Mouse (Mus musculus) limb, embryonic 14.5 days (tissue): Measurements from ENCODE around the gene Fitm2. TPM values are rescaled to one million over a fixed set of nuclear protein-coding genes. Genes with fewer than 3 reads are reported as not detected.

ENCODE experiments used
- ATAC-seq: fragments of 200-750 bp; cut with Nextera tagmentation; 2 replicates; pipeline ENCODE4 v1.8.0; 2017; ENCODE audit warnings: low read depth, moderate number of reproducible peaks, moderate TSS enrichment; ENCODE audit not compliant: low FRiP score
- DNase-seq: peaks from one replicate; pipeline ENCODE4 v3.0.0-alpha.2; 2015; ENCODE audit warnings: low spot score
- H3K27ac ChIP-seq: fragments of 300-500 bp; sonication (generic); replicated peaks from 2 replicates; pipeline ENCODE4 v1.5.1; 2014; ENCODE audit warnings: low read depth, mild to moderate bottlenecking, low read length, moderate library complexity, mixed read lengths
- H3K27me3 ChIP-seq: fragments of 300-500 bp; sonication (generic); 2 replicates; pipeline ENCODE4 v1.6.1; 2014; ENCODE audit warnings: low read length, mixed read lengths; ENCODE audit not compliant: control insufficient read depth, insufficient read depth
- H3K36me3 ChIP-seq: fragments of 300-500 bp; sonication (generic); 2 replicates; pipeline ENCODE4 v1.6.1; 2014; ENCODE audit warnings: mild to moderate bottlenecking, low read length, moderate library complexity, mixed read lengths; ENCODE audit not compliant: control insufficient read depth, insufficient read depth
- H3K4me1 ChIP-seq: fragments of 300-500 bp; sonication (generic); 2 replicates; pipeline ENCODE4 v1.6.1; 2014; ENCODE audit warnings: antibody characterized with exemption, low read length, mixed read lengths; ENCODE audit not compliant: control insufficient read depth, insufficient read depth
- H3K4me2 ChIP-seq: fragments of 300-500 bp; sonication (generic); replicated peaks from 2 replicates; pipeline ENCODE4 v1.6.1; 2014; ENCODE audit warnings: low read depth, mild to moderate bottlenecking, low read length, moderate library complexity; ENCODE audit not compliant: severe bottlenecking
- H3K4me3 ChIP-seq: fragments of 300-500 bp; sonication (generic); replicated peaks from 2 replicates; pipeline ENCODE4 v1.5.1; 2014; ENCODE audit warnings: low read length
- H3K9ac ChIP-seq: fragments of 300-500 bp; sonication (generic); 2 replicates; pipeline ENCODE4 v1.6.1; 2014; ENCODE audit warnings: mild to moderate bottlenecking, low read depth, low read length, moderate library complexity; ENCODE audit not compliant: severe bottlenecking
- H3K9me3 ChIP-seq: fragments of 300-500 bp; sonication (generic); 2 replicates; pipeline ENCODE4 v1.6.1; 2016; ENCODE audit warnings: low read length; ENCODE audit not compliant: control insufficient read depth
- POLR2A ChIP-seq: fragments of 200-500 bp; IDR thresholded peaks from 2 replicates; pipeline ENCODE4 v1.8.0; 2012; ENCODE audit warnings: inconsistent platforms, mild to moderate bottlenecking, moderate library complexity, borderline replicate concordance; ENCODE audit not compliant: insufficient read depth, insufficient read length; ENCODE audit errors: extremely low read depth
- WGBS: fragments of 180-500 bp; shearing (Covaris S2); extraction: QIAGEN DNeasy Blood & Tissue Kit; methylation state at CpG from one replicate; pipeline ENCODE4 v1.1.7; 2014; 5-methylcytosine and 5-hydroxymethylcytosine counted together
- polyA plus RNA-seq, 2 experiments: library from polyadenylated mRNA; depleted of rRNA in 1 of 2; stranded (reverse) in 1 of 2; unstranded in 1 of 2; fragments of >200 nt; fragmentation: Nextera tagmentation in 1 of 2; extraction: Ambion mirVana in 1 of 2; gene quantifications; 2 replicates each; pipeline versions ENCODE4 v1.2.1 to v1.2.3; 2012 to 2014

Fitm2 gene
- polyA plus RNA-seq (2012; rRNA removed) (7.5 and 8.3 TPM in 2 replicates), polyA plus RNA-seq (2014; fragmentation: Nextera tagmentation; extraction: Ambion mirVana) (9.5 and 11.0 TPM in 2 replicates)

DNA sequence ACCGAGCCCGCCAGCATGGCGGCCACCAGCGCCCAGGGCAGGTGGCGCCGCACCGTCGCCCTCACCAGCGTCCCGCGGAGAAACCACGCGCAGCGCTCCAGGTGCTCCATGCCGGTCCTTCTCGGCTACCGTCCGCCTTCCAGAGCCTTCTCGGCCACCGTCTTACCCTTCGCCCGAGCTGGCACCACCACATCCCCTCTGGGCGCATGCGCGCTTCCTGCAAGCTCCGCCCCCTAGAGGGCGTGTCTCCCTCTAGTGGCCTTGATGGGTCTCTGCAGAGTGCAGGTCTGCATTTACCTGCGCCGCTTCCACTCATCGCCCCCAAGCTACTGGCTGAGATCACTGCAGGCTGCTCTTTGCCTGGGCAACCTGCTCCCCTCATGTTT is at the start of gene Fitm2:
TSS of gene Fitm2 (minus strand) at position 164 of the 386 bp plus-strand sequence.
- Histone ChIP-seq H3K27ac (no peak within 1 kb of the TSS; the same call in 1 of the 2 replicates), H3K27me3 (no peaks in the 10 kb centered on the region), H3K4me3 (peak within 1 kb of the TSS; percentile 86), H3K4me1 (peaks cover 9% of the 10 kb centered on the region), H3K4me2 (peak within 1 kb of the TSS; percentile 91), H3K9ac (peak within 1 kb of the TSS; percentile 74), H3K9me3 (no peaks in the 10 kb centered on the region), H3K36me3 (peaks cover 20% of the 10 kb centered on the region)
- ATAC-seq (peak; percentile 93), DNase-seq (peak; percentile 93)
- 0 out of 2 replicates have a peak, but pooled peaks have one; percentile 54 for TF ChIP-seq POLR2A
- under 1% methylated on average over 10 of the region's 30 CpGs for WGBS

DNA sequence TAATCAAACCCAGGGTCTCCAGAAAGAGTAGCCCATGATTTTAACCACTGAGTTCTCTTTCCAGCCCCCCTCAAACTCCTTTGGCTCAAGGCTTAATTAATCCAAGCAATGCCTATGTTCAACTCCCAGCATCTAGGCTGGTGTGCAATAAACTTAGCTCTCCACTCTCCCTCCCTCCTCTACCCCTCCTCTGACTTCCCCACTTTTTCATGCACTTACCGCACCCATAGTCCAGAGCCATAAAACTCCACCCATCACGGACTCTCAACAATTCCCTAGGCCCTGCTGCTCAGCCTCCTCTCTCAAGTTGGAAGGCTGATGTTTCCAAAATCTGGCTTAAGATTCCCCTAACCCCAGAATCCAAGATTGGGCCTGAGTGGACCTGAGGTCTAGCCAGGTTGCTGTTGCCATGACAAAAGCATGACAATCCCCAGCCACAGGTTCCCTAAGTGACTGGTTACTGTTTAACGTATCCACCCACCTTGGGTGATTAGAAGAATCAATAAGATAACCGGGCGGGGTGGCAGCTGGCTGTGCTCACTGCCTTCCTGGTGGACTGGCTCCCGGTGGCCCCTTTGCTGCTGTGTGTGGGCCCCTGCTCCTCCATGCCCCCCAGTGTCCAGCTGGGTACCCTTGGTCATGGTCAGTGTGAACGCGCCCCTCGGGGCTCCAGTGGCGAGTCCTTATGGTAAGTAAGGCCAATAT is 34.0 kb upstream of the Fitm2 start, which contains the start of gene Hnf4a:
TSS of gene Hnf4a (plus strand) at position 509 of the 705 bp plus-strand sequence.
- Histone ChIP-seq H3K4me1 (no peaks in the 10 kb centered on the region), H3K27ac (no peak within 1 kb of the TSS), H3K4me3 (no peak within 1 kb of the TSS), H3K36me3 (no peaks in the 10 kb centered on the region), H3K4me2 (no peak within 1 kb of the TSS), H3K27me3 (no peaks in the 10 kb centered on the region), H3K9ac (no peak within 1 kb of the TSS), H3K9me3 (no peaks in the 10 kb centered on the region)
- ATAC-seq = no peak
- WGBS = 76% methylated on average over 10 of the region's 10 CpGs
- DNase-seq = no peak
- TF ChIP-seq POLR2A = no peak

DNA sequence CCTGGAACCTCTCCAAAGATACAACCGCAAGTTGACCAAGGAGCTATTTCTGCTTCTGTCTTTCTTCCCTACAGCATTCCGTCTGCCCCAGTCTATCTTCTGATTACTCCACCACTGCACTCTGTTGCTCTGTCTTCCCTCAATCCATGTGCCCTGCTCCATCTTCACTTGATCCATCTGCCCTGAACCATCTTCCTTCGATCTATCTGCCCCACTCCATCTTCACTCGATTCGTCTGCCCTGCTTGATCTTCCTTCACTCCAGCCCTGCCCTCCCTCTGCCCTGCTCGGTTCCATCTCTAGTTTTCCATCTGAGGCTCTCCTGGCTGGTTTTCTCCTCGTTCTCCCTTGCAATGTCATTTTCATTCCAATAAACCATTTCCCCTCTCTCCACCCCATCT is 30.8 kb upstream of the Fitm2 start:
- DNase-seq = no peak
- Histone ChIP-seq H3K4me2 (no peak overlapping the region), H3K9ac (no peak overlapping the region), H3K4me1 (no peaks in the 10 kb centered on the region), H3K27me3 (no peaks in the 10 kb centered on the region), H3K4me3 (no peak overlapping the region), H3K36me3 (no peaks in the 10 kb centered on the region), H3K9me3 (no peaks in the 10 kb centered on the region), H3K27ac (no peak overlapping the region)
- no peak for ATAC-seq
- WGBS = 73% methylated on average over 7 of the region's 7 CpGs
- no peak for TF ChIP-seq POLR2A

DNA sequence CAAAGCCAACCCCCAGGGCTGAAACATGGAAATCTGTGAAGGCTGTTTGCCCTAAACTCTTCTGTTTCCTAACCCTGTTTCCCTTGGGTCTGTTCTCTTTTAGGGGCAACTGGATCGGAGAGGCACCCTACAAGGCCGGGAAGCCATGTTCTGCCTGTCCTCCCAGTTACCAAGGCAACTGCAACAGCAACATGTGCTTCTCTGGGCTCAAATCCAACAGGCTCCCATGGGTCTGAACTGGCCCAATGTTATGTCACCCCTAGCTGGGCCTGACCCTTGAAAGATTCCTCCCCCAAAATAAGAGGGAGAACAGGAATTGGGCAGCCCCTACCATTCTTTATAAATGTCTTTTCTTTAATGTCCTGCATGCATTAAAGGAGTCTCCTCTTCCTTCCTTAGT is 29.8 kb upstream of the Fitm2 start:
- 71% methylated on average over 2 of the region's 2 CpGs for WGBS
- no peak for ATAC-seq
- H3K4me1 ChIP-seq = no peaks in the 10 kb centered on the region
- no peak overlapping the region for H3K4me3 ChIP-seq
- H3K36me3 ChIP-seq = no peaks in the 10 kb centered on the region
- no peak overlapping the region for H3K9ac ChIP-seq
- H3K27ac ChIP-seq = no peak overlapping the region
- no peaks in the 10 kb centered on the region for H3K9me3 ChIP-seq
- H3K4me2 ChIP-seq = no peak overlapping the region
- no peak for TF ChIP-seq POLR2A
- no peak for DNase-seq
- no peaks in the 10 kb centered on the region for H3K27me3 ChIP-seq

DNA sequence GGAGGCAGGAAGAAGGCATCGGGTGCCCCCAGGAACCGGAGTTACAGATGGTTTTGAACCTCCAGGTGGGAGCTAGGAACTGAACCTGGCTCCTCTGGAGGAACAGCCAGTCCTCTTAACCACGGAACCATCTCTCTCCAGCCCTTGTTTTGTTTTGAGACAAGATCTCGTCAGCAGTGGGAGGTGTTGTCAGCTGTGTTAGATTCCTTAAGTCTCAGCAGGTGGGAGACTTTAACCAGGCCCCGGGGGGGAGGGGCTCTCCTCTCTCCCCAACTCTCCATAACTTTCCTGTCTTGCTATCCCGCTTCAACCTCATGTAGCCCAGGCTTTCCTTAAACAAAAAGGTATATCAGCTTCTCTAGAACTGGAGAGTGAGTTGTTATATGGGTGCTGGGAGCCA is 22.0 kb upstream of the Fitm2 start:
- Histone ChIP-seq H3K4me1 (no peaks in the 10 kb centered on the region), H3K9me3 (no peaks in the 10 kb centered on the region), H3K27me3 (no peaks in the 10 kb centered on the region), H3K27ac (no peak overlapping the region), H3K36me3 (no peaks in the 10 kb centered on the region), H3K4me3 (no peak overlapping the region), H3K4me2 (no peak overlapping the region), H3K9ac (no peak overlapping the region)
- DNase-seq = no peak
- TF ChIP-seq POLR2A = no peak
- no peak for ATAC-seq
- 34% methylated on average over 6 of the region's 6 CpGs for WGBS
